Mouse (Mus musculus) spleen, embryonic (tissue): ENCODE results near the gene Slc26a1.

ENCODE experiments used
- CTCF ChIA-PET: fragments of 350-600 bp; sonication (Branson Sonifier 250); formaldehyde crosslinking; loops from one replicate; lab custom pipeline; 2022; lab: Charles Lee

Gene Slc26a1

DNA sequence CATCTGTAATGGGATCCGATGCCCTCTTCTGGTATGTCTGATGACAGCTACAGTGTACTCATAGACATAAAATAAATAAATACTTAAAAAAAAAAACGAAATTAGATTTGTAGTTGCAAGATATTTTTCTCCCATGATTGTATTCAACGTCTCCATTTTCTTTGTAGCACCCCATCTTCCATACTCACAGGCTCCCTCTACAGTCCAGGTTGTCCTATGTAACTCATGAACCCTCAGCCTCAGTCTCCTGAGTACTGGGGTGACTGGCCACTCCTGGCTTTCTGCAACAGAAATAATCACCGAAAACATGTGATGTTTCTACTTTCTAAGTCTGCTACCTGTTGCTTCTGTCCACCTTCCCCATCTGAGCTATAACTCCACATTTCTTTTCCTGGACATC lies 15.8 kb upstream of the Slc26a1 start:
- CTCF ChIA-PET = no interaction called here

DNA sequence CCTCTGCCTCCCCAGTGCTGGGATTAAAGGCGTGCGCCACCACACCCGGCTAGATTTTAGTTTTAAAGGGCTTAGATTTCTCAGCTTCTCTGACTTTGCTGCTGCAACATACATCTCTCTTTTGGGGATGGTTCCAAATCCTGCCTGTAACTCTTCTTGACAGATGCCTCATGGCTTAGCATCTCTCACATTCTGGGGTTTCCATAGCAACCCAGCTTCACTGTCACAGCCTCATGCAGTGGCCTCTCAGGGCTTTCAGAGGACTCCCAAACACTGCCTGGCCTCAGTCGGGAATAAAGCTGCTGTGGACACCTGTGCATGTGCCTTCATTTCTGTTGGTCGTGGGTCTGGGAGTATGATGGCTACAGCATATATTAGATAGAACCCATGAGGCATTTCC lies 13.7 kb upstream of the Slc26a1 start:
- CTCF ChIA-PET = interaction anchor here (1.4 kb wide), 1 partner anchor 255 kb away, joined by 3 read pairs; the partner anchor contains the start of gene Atp5k

DNA sequence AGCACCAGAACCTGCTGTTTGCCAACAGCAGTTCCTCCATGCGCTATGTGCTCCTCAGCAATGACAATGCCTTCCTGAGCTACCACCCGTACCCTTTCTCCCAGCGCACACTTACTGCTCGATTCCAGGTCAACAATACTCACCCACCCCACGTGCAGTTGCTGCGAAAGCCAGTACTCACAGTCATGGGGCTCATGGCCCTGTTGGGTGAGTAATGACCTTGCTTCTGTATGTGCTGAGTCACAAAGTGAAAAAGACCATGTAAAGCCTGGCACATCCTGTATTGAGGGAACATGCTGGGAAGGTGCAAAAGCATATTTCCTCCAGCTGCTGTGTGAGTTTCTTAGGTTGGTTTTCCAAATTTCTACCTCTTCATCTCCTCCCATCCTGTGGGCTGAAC lies 5.5 kb upstream of the Slc26a1 start:
- CTCF ChIA-PET = no interaction called here

DNA sequence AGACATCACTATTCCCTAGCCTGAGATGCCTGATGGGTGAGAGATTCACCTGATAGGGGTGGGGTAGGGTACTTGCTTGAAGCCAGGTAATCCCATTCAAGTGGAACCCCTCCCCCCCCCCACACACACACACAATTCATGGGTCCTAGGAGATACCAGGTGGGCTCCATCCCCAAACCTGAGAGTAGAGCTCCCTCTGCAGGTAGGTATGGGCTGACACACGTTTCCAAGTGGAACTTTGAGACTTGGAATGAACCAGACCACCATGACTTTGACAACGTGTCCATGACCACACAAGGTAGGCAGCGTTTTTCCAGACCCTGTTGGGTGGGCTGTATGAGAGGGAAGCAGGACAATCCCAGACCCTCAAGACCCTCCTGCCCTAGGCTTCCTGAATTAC lies 4.5 kb upstream of the Slc26a1 start:
- CTCF ChIA-PET = no interaction called here

DNA sequence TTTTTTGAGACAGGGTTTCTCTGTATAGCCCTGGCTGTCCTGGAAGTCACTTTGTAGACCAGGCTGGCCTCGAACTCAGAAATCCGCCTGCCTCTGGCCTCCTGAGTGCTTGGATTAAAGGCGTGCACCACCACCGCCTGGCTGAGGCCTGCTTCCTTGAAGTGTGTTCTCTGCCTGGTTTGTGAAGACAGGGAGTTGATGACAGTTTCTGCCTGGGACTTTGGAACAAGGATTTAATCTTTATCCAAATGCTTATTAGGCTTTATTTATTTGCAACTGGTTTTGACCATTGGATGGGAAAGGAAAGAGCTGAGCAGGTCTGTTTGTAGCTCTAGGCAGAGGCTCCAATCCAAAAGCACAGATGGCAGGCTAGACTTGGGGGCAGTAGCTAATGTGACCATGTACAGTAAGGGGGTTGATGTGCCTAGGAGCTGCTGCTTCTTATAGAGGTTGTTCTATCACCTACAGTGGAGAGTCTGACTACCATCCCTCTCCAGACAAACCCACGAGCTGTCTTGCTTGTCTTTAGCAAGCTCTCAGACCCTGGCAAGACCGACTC lies 3.0 kb upstream of the Slc26a1 start:
- CTCF ChIA-PET = no interaction called here

DNA sequence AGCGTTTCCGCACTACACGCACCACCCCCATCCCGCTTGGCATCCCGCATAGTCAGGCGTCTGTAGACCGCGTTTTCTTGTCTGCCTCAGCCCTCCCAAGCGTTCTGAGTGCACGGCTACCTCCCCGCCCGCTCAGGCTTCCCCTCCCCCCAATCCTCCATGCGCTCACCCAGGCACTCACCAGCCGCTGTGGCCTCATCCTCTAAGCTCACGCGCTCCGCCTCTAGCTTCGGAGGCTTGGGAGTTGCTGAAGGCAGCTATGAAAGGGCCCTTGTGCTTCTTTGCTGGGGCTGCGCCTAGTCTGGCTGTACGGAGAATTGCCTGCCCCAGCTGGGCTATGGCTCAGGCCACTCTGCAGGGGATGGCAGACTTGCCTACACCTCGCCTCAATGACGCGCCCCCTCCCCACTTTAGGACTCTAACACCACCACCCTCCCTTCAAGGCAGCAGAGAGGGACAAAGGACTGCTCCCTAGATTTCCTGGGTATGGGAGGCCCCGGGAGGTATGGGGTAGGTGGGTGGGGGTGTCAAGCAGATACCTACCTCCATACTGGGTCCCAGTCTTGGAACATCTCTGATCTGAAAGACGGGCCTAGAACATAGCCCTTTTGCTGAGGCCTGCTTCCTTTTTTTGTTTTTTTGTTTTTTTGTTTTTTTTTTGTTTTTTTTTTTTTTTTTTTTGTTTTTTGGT lies 2.4 kb upstream of the Slc26a1 start:
- CTCF ChIA-PET = interaction anchor here (0.5 kb wide), 1 partner anchor 368 kb away, joined by 5 read pairs; no protein-coding TSS in a partner anchor

DNA sequence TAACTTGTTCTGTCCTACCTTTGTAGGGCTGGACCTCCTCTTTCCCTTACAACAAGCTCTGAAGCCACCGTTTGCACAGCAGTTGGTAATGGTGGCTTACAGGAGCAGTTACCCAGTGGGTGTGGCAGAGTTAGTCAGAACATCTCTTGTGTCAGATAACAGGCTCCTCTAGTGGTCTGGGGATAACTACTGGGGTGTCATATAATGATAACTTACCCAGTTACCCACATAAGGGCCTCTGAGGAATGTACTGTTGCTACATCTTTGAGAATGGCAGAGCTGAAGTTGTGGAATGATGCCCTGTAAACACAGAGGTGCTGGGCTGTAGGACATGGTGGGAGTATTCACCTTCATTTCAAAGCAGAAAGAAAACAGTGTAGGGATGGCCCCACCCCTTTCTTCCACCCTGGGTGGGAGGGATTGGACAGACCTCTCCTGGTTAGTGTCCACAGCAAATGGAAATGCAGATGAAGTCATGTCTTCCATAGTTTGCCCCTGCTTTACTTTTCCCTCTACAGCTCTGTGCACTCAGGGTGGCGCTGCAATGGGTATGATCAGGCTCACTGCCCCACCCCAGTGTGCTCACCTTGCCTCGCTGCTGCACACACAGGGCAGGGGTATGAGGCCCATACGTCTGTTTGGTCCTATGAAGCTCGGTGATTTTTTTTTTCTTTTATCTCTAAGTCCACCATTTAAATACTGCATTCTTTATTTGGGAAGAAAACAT lies 1.6 kb upstream of the Slc26a1 start:
- CTCF ChIA-PET = interaction anchor here (0.5 kb wide), 1 partner anchor 367 kb away, joined by 5 read pairs; no protein-coding TSS in a partner anchor

DNA sequence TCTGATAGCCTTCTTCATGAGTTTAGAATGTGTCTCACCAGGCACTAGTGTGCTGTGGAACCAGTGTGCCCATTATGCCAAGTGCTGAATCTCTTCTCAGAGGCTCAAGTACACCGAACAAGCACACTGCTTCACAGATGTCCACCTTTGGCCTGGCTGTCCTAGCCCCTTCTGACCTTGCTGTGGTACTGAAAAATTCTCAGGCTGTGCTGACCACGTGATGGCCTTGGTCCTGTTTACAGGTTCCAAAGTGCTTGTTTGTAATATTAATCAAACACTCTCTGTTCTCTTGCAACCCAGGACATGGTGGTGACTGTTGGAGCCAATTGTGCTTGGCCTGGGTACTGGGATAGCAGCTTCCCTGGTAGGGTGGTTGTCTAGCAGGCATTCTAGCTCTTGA lies 745 bp downstream of the Slc26a1 start:
- CTCF ChIA-PET = no interaction called here

DNA sequence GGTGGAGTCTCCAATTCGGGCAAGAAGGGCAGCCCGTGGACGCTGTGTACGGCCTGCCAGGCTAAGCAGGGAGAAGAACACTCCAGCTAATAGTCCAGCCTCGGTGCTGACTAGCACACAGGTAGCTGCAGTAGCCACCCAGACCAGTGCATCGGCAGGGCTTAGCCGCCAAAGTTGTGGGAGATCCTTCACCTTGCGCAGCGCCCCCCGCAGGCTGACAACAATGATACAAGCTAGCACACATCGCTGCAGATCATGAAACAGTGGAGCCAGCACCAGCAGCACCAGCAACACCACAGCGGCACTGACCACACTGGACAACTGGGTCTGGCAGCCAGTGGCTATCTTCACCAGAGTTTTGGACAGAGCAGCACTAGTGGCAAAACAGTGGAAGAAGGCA lies 3.6 kb downstream of the Slc26a1 start:
- CTCF ChIA-PET = no interaction called here

DNA sequence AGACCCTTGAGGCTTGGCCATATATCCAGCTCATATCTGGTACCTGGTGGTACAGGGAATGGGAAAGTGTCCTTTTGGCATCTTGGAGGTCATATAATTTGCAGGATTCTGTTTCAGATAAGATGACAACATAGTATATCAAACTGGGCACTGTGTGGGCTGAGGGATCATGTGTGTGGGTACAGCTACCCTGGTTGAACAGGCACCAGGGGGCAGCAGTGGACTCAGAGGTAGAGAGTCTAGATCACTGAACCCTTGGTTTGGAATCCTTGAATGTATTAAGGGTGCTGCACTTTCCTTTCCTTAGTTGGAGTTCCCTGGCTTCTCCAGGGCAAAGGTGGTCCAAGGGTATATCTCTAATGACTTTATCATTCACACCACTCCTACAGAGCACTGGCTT lies 4.6 kb downstream of the Slc26a1 start:
- CTCF ChIA-PET = interaction anchor here (0.7 kb wide), 2 partner anchors 12 to 1564 kb away, joined by 3 read pairs; no protein-coding TSS in a partner anchor

DNA sequence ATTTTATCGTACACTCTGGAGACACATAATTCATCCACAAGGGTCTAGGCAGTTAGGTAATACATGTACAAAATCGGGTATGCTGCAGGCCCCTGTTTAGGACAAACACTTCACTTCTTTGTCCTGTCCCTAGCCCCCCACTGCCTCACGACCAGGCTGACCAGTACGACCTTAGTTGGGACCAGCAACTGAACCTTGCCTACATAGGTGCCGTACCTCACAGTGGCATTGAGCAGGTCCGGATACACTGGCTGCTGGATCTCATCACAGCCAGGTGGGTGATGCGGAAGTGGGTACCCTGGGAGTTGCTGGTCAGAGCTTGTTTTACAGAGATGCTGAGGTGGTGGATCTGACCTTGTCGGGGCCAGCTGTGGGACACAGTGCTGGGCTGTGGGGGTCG lies 5.4 kb downstream of the Slc26a1 start:
- CTCF ChIA-PET = interaction anchor here (0.6 to 0.7 kb wide), 2 partner anchors 11 to 24 kb away, joined by 3 read pairs; no protein-coding TSS in a partner anchor

DNA sequence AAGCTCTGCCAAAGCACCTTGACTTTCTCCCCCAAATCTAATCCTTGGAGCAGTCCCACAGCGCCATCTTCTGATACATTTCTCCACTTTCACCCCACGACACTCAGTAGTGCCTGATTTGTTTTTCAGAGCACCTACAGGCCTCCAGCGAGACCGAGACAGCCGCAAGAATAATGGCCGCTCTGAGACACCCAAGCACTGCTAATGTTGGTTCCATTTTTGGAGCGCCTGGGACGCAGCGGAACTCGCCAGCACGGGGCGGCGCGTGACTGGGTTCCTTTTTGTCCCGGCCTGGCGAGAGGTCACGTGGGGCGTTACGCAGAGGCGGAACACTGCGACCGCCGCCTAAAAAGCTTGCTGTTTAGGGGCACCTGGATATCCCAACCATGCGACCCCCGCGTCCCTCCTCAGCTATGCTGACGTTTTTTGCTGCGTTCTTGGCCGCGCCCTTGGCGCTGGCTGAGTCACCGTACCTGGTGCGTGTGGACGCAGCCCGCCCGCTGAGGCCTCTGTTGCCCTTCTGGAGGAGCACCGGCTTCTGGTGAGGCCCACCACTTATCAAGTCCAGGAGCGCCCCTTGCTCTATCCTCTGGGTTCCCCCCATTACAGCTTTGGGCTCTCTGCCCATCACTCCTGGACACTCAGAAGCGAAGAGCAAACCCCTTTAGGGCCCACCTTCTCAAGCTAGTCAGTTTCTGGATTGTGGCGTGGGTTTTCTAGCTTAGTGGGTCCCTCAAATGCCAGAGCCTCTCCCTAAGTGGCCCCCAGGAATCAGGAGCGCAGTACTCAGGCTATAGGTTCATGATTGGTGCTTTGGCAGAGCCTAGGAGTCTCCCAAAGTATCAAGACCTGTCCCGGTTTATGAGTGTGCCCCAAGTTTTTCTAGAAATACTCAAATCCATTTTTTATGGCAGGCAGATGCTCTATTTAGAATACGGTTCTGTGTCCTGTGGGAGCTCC lies 6.1 kb downstream of the Slc26a1 start, which contains the start of gene Dgkq:
Gene Dgkq, minus strand, starts transcription at position 696 of the 960 bp plus-strand sequence.
- CTCF ChIA-PET = interaction anchor here (0.6 kb wide), 1 partner anchor 25 kb away, joined by 3 read pairs; no protein-coding TSS in a partner anchor

DNA sequence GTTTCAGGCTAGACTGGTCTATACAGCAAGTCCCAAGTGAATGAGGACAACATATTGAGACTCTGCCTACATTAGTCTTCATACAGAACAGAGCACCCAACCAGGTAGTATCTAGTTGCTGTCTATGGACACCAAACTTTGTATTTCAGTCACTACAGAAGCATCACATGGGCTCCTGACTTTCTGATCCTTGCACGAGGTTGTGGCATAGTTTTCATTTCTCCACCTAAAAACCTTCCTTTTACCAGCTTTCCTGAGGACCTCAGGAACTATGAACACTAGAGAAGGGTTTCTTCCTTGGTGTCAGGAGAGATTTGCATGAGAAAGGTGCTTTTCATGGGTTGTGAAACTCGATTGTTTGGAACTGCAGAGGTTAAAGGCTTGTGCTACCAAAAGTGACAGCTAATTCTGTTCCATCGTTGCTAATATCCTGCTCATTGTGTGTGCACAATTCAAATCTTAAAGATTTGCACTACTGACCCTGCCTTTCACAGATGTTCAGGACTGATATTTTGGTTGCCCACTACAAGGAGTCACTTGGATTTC lies 6.9 kb downstream of the Slc26a1 start:
- CTCF ChIA-PET = no interaction called here

DNA sequence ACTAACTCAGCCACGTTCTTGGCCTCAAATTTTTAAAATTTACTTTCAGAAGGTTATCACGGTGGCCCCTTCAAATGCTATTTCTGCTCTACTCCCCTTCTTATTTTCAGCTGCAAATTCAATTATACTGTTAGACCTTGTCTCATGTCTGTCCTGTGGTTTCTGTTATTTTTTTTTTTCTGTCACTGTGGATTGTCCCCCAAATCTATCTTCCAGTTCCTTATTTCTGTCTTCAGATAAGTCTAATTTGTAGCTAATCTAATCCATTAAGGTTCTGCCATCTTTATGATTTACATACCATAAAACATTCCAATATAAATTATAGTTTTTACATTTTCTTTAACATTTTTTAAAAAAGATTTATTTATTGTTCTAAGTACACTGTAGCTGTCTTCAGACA lies 8.0 kb downstream of the Slc26a1 start:
- CTCF ChIA-PET = interaction anchor here (1.1 kb wide), 1 partner anchor 61 kb away, joined by 3 read pairs; no protein-coding TSS in a partner anchor

DNA sequence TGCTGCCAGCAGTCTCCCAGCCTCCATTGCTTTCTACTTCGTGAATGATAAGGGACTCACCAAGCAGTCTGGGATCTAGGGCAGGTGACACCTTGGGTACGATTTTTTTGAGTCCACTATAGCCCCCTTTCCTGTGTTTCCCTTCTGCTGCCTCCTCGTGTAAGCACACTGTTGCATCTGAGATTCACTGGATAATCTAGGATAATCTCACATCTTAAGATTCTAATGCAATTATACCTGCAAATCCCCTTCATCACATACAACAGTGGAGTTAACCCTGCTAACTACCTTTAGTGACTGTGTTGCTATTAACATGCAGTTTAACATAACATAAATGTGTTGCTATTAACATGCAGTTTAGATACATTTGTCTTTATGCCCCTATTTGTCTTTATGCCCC lies 10.3 kb downstream of the Slc26a1 start:
- CTCF ChIA-PET = interaction anchor here (0.6 kb wide), 1 partner anchor 24 kb away, joined by 6 read pairs; no protein-coding TSS in a partner anchor

DNA sequence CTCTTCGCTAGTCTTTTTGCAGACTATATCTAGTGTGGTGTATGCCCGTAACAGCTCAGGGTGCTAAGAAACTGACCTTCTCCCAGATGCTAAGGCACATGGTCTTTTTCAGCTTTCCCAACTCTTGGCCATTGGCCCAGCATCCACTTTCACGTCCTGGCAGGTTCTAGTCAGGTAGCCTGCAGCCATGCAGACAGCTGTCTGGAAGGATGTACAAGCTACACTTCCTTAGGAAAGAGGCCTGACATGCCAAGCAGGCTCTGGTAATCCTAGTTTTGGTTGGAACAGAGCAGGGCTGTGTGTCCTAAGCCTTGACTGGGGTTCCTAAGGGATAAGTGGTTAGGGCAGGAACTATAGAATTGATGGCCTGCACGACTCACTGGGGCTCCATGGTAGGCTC lies 12.6 kb downstream of the Slc26a1 start:
- CTCF ChIA-PET = no interaction called here

DNA sequence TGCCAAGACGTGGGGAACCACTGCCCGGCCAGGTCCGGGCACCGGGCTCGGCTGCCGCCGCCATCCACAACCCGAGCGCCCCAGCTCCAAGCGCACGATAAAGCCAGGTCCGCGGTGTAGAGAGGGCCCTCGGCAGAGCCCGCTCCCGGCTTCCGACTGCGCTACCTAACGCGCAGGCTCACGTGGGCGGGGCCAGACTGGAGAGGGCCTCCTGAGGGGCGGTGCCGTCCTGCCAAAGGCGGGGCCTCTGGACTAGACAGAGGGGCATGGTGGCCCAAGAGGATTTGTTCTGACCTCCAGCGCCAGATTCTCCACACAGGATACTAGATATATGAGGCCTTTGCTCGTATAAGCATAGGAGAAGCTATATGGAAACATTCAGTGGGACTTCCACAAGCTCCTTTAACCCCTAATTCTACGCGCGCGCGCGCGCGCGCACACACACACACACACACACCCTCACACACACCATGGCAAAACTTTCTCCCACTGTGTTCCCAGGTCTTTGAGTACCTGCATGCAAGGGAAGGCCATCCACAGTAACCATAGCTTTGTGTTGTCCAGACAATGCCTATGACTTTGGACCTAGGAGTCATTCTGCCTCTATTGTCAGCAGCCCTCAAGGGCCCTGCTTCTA lies 14.6 kb downstream of the Slc26a1 start:
- CTCF ChIA-PET = interaction anchor here (0.7 to 1.4 kb wide), 3 partner anchors 10 to 1300 kb away, joined by 3 to 5 read pairs (median 3); no protein-coding TSS in a partner anchor

DNA sequence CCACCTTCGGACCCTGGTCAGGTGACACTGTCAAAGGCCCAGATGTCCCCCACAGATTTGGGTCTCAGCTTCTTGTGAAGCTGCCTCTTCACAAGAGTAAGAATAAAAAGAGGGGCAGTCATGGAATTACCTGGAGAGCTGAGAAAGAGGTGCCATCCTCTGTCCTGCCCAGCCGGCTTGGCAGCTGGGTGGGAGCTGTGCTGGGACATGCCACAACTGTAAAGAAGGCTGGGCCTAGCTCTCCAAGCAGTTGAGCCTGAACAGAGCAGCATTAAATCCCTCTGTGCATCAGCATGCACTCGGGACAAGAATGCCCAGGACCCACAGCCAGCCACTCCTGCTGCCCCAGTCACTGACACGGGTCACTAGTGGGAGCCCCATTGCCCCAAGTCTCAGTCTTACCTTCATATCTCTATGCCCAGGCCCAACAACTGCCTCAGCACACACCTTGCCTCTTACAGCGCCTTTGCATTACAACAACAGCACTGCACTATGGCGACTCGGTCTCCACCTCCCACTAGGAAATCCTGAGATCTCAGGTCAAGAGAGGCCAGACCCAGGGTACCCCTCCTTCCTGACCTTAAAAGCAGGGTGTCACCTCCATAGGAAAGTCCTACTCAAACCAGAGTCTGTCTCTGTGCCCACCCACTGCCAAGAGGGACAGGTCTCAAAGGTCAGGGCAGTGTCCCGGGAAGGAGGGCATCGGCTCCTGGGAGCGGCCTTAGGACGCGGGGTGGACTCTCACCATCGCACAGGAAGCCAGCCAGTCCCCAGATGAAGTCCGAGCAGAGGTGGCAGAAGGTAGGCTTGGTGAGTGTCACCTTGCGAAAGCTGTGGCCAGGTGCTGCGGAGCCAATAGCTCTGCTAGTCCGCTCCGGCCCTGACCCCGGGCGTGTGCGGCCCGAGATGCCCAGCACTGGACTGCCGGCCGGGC lies 15.4 kb downstream of the Slc26a1 start, which contains the start of gene Idua:
Gene Idua, plus strand, starts transcription at position 634 of the 934 bp plus-strand sequence.
- CTCF ChIA-PET = interaction anchor here (0.7 to 1.4 kb wide), 3 partner anchors 9 to 1299 kb away, joined by 3 to 5 read pairs (median 3); no protein-coding TSS in a partner anchor

DNA sequence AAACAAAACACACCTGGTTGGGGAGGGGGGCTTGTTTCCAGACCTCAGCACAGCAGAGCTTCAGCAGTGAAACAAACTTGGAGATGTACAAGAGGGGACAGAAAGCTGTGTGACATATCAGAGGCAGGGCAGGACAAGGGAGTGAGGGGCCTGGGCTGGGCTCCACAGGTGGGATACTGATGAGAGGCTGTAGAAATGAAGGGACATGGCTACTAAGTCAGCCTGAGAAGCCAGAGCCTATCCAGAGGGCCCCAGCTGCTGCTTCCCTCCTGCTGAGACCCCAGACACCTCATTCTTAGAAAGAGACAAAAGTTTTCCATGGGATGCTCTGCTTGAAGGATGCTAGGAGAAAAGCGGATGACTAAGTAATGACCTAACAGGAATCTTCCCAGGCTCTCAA lies 16.8 kb downstream of the Slc26a1 start:
- CTCF ChIA-PET = interaction anchor here (1.2 kb wide), 1 partner anchor 12 kb away, joined by 3 read pairs; no protein-coding TSS in a partner anchor
